Mouse (Mus musculus) T-helper 1 cell (primary cell): ENCODE results near the gene Anxa8.

ENCODE experiments used
- in situ Hi-C: fragments of 300-600 bp; cut with MboI, MseI; formaldehyde crosslinking; loops from one replicate; pipeline ENCODE4 v1.15.1; 2025; ENCODE audit warnings: high pct_unique_total_duplicates

Gene Anxa8

GRCm38 (mm10) chr14:34085731-34086130 is at the start of gene Anxa8:
Gene Anxa8, plus strand, starts transcription at chr14:34085981.
- in situ Hi-C loops: no loop called here

DNA sequence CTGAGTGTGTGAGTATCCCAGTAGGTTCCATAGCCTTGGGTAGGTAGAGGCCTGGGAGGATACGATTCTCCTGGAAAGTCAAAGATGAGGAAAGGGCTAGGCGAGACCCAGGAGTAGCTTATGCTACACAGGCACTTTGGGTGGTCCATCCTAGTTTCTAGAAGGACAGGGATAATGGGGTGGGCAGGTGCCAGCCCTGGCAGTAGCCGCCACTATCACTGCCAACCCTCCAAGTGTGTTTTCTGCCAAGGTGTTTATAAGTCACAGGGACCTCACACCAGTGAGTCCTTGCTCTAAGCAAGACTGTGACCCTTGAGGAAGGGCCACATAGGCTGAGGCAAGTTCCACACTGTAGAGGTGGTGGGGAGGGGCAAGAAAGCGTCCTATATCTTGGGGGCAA is 44.5 kb upstream of the Anxa8 start:
- in situ Hi-C loops: no loop called here

DNA sequence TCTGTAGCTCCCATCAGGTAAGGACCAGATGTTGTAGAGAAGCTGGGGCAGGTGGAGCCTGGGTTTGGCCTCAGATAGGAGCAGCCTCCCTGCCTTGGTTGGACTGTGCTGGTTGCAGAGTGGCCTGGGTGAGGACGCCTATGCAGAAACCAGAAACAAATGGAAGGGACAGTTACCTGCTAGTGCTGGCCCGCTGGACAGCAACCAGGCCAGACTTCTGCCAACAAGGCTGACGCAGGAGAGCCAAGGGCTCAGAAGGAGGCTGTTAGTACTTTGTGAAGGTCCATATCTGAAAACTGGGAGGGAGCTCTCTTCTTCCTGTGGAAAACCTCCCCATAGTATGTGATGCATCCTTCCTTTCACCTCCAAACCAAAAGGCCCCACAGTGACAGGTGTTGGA is 42.4 kb upstream of the Anxa8 start:
- in situ Hi-C loops: no loop called here

DNA sequence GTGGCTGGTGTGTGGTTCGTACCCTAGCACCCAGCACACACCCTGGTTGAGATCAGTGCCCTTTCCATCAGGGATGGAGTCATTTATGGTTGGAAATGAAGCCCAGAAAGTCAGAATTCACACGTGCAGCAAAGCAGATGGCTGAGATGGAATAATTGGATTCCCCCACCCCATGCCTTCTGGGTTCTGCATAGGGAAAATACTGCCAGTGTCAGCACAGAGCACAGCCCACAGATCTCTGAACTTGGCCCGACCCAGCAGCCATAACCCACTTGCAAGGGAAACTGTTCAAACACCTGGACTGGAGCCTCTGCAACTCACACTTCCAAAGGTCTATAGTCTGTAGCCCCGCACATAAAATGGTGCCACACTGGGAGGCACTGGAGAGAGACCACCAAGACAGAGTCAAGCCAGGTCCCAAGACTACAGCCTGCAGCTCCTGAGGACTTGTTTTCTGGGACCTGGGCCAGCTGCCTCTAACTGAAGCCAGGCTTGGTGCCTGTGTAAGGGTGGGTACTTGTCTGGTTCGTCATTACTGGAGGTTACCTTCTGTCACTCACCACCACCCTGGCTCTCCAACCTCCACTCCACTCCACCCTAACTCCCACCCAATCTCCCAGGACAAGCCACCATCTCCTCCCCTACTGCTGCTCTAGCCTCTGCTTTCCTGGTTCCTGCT is 35.5 kb upstream of the Anxa8 start:
- in situ Hi-C loops: no loop called here

DNA sequence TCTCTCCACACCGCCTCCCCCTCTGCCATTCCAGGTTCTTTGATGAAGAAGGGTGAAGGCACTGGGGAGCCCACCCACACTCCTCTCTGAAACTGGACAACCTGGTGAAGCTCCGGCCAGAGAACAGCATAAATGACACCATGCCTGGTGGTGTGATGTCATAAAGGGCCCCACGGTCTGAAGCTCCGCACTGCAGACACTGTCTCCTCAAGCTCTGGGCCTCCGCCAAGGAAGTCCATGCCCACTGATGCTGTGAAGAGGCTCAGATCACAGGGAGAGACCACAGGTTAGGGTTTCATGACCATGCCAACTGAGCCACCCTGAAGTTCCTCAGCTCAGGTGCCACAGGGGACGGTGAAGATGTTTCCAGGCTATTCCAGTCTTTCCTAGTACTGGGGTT is 33.3 kb upstream of the Anxa8 start, which contains the start of gene Antxrl:
Gene Antxrl, plus strand, starts transcription at position 192 of the 400 bp plus-strand sequence.
- in situ Hi-C loops: no loop called here

GRCm38 (mm10) chr14:34071665-34072064 is 14.1 kb upstream of the Anxa8 start:
- in situ Hi-C loops: loop anchor here (10.0 kb wide), 1 partner anchor 503 kb away; no protein-coding TSS in a partner anchor

- in situ Hi-C loops: loop anchor here (5.0 to 10.0 kb wide), 2 partner anchors 322 to 499 kb away; no protein-coding TSS in a partner anchor
Measured at GRCm38 (mm10) chr14:34075346-34075745, 10.4 kb upstream of the Anxa8 start.

DNA sequence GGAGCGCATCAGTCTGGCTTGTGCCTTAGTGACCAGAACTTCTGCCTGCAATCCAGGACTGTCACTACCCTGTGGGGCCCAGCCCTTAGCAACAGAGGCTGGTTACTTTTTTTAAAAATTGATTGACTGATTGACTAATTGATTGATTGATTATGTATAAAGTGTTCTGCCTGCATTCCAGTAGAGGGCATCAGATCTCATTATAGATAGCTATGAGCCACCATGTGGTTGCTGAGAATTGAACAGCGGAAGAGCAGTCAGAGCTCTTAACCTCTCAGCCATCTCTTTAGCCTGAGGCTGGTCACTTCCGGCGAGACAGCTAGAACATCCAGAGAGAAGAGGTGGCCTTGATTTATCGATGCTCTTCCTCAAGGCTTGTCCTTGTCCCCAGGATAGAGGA is 8.6 kb upstream of the Anxa8 start:
- in situ Hi-C loops: loop anchor here (5.0 to 10.0 kb wide), 2 partner anchors 320 to 498 kb away; no protein-coding TSS in a partner anchor

DNA sequence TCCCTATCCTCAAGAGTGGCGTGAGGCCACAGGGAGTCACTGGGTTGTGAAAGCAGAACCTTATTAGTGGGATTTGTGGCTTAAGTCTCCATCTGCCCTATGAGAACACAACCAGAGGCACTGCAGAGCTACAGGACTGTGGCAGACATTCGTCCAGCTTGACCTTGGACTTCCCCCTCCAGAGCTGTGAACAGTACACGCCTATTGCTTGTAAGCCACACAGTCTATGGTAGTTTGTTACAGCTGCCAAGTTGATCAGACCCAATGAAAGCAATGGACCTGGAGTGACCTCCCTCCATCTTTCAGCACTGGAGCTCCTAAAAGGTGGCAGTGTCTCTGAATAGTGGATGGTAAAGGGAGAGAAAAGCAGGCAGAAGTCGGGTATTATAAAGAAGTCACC is 7.5 kb upstream of the Anxa8 start:
- in situ Hi-C loops: loop anchor here (5.0 to 10.0 kb wide), 2 partner anchors 319 to 497 kb away; no protein-coding TSS in a partner anchor

DNA sequence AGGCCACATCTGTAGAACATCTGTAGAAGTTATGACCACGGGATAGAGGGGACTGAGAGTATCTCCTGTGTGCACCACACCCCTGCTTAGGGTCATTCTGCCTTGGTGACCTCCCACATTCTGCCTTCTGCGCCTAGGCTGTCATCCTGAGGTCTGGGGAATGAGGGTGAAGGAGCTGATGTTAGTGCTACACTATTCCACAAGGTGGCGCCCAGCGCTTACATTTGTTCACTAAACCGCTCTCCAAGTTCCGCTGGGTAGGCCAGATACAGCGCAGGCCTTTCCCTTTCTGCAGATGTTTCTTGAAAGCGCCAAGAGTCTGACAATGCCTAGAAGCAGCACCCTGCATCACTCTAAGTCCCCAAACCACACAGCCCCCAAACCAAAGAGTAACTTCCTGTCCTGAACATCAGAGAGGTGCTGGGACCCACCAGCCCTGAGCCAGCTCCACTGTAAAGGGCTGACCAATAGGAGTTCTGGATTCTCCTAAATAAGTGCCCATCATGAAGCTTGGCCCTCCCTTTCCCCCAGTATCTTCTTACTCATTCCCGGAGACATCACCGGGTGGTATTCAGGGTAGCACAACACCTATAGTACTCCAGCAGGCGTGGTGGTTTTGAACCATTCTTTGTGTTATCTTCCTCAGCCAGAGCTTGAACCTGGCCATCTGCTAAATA is 5.3 kb upstream of the Anxa8 start:
- in situ Hi-C loops: no loop called here

DNA sequence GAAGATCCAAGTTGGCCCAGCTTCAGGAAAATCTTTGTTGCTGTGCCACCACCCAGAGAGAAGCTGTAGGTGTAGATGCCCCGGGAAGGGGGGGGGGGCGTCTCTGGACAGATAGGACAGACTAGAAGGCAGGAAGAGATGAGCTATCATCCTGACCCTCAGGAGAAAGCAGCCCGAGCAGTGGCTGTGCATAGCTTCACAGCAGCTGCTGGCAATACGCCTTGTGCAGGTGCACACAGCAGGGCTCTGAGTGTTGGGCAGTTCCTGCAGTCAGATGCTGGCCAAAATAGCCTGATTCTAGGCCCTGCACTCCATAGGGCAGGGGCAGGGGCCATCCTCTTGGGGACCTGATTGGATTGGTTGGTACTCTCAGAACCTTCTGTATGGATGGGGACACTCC is 1.0 kb downstream of the Anxa8 start:
- in situ Hi-C loops: no loop called here

DNA sequence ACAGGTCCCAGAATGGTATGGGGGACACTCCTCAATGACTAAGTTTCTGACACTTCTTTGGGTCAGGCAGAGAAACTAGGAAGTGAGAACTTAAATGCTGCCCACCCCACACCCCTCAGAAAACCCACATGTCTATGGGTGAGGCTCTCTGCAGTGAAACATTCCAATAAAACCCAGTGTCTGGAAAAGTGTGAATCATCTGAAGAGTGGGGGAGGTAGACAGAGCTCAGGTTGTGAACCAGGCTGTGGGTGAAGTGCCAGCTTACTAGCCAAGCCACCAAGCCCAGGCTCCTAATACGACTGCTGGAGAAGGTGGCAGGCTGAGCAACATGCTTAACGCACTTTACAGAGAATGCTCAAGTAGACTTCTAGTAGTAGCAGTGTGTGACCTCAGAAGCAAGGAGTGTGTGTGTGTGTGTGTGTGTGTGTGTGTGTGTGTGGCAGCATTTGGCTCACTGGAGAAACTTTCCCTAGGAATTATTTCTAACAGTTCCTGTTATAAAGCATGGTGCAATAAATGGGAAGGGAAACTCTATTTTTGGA is 2.1 kb downstream of the Anxa8 start:
- in situ Hi-C loops: no loop called here

- in situ Hi-C loops: no loop called here
Measured at GRCm38 (mm10) chr14:34089796-34090195, 4.0 kb downstream of the Anxa8 start.

GRCm38 (mm10) chr14:34091475-34091874 is 5.7 kb downstream of the Anxa8 start:
- in situ Hi-C loops: no loop called here

- in situ Hi-C loops: no loop called here
Measured at GRCm38 (mm10) chr14:34092856-34093255, 7.1 kb downstream of the Anxa8 start.

DNA sequence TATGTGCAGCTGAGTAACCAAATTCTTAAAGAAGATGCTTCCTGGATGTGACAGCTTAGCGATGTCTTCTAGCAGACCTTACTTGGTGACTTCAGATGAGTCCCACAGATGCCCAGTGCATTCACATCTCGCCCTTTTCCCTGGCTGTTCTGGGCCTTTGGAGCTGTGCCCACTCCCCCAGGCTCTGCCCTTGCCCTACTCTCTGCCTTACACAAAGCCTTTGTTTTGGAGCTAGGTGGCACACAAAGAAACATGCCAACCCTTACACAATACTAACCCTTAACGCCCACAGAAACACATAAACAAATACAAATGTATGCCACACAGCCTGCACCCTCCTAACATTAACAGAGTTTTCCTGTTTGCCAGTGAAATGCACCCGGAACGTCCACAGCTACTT is 10.4 kb downstream of the Anxa8 start:
- in situ Hi-C loops: no loop called here

DNA sequence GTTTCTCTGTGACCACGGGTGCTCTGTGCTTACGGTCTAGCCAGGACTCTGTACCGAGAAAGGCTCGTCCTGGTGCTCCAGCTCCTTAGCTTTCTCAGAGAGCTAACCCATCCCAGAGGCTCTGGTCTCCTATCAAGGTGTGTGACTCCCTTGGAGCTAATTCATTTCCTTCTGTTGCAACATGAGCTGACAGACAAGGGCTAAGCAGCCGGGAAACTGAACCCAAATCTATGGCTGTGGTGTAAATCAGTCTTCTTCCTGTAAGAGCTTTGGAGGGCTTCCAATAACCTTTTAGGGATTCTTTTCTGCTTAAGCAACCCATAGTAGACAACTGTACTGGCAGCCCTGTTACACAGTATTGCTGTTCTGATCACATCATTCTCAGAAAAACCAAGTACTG is 16.8 kb downstream of the Anxa8 start, which contains the start of gene A630023A22Rik:
Gene A630023A22Rik, minus strand, starts transcription at position 154 of the 400 bp plus-strand sequence.
- in situ Hi-C loops: loop anchor here (10.0 kb wide), 1 partner anchor 472 kb away; no protein-coding TSS in a partner anchor

GRCm38 (mm10) chr14:34103855-34104254 is 18.1 kb downstream of the Anxa8 start:
- in situ Hi-C loops: loop anchor here (10.0 kb wide), 1 partner anchor 471 kb away; no protein-coding TSS in a partner anchor

GRCm38 (mm10) chr14:34104892-34105291 is 19.1 kb downstream of the Anxa8 start:
- in situ Hi-C loops: loop anchor here (10.0 kb wide), 1 partner anchor 470 kb away; no protein-coding TSS in a partner anchor

DNA sequence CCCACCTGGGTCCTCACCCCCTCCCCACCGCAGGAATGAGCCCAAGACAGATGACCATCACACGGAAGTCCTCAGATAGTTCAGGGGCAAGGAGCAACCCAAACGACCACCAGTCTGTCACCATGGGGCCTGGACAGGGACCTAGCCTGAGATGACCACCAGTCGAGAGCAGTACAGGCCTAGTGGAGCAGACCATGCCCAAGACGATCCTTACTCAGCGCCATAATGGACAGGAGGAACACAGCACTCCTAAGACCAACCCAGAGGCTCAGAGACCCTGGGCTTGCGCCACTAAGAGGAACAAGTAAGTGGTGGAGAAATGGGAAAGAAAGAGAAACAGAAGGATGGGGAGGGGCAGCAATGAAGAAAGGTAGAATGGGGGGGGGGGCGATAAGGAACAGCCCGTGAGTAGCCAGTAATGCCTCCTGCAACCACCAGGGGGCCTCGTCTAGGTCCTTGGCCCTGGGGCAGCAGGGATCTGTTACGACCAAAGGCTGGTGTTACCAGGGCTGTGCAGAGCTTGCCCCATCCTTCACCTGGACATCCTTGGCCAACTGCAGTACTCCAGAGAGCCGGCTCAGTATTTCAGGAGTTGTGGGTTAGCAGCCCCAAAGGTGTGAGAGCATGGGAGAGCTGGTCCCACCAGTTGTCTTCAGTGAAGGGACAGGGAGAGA is 20.7 kb downstream of the Anxa8 start:
- in situ Hi-C loops: loop anchor here (10.0 kb wide), 1 partner anchor 468 kb away; no protein-coding TSS in a partner anchor

GRCm38 (mm10) chr14:34107594-34107993 is 21.8 kb downstream of the Anxa8 start:
- in situ Hi-C loops: loop anchor here (10.0 kb wide), 1 partner anchor 467 kb away; no protein-coding TSS in a partner anchor

- in situ Hi-C loops: no loop called here
Measured at GRCm38 (mm10) chr14:34114311-34114710, 28.5 kb downstream of the Anxa8 start.
